In genomic region chr8:48792587-48793326, GRCm38 (mm10) we compare ENCODE assay signal across 21 mouse cellular contexts. TPM values are rescaled to one million over a fixed set of nuclear protein-coding genes. Genes with fewer than 3 reads are reported as not detected.
DNase-seq lines count a peak whose midpoint lies in the region; ATAC-seq and TF ChIP-seq lines count a peak whose summit lies in the region.
"Had no signal": no experiment of that assay in that cellular context is flagged by ENCODE, and none has a peak within 500 bp of the region (broad histone marks: within the 10 kb centered on the region; RNA-seq: fewer than 3 reads in every experiment).

No protein-coding gene starts in this region.

- H3K4me3 ChIP-seq in lung, embryonic 14.5 days (ENCODE audit: low read depth, low read length) = no peak overlapping the region
- no peak overlapping the region for H3K4me3 ChIP-seq in lung, postnatal 0 days (ENCODE audit: low read depth, low read length)
- no peak overlapping the region for H3K4me3 ChIP-seq in myocyte
- H3K4me3 ChIP-seq in kidney, embryonic 15.5 days (replicated peaks) = no peak overlapping the region
- H3K4me3 ChIP-seq: embryonic facial prominence, embryonic 15.5 days; gastrocnemius, adult 2 months; heart, embryonic 12.5 days; liver, embryonic 12.5 days; neural tube, embryonic 13.5 days had no signal

- peak; percentile 9 to 10 for DNase-seq in cerebellum, postnatal 10 days
- no peak for DNase-seq in cerebellum, postnatal 25 days
- peak; percentile 45 for DNase-seq in lung, embryonic 14.5 days
- no peak for DNase-seq in lung, postnatal 0 days (ENCODE audit: low spot score)
- peak; percentile 58 for DNase-seq in adrenal gland, postnatal 14 days
- no peak for DNase-seq in adipocyte (ENCODE audit: low spot score)
- DNase-seq: cerebellum, adult 2 months; gastrocnemius, adult 2 months; heart, postnatal 36 days; kidney, adult 18-20 months; kidney, postnatal 25 days had no signal

- no peak for ATAC-seq in lung, embryonic 14.5 days (ENCODE audit: insufficient read depth)
- ATAC-seq in lung, postnatal 0 days = no peak
- ATAC-seq in kidney, embryonic 15.5 days (replicated peaks; ENCODE audit: low FRiP score) = no peak
- ATAC-seq: hindbrain, embryonic 16.5 days; liver, embryonic 12.5 days had no signal

- 47% methylated on average over 10 of the region's 10 CpGs for WGBS in lung, embryonic 14.5 days
- WGBS in lung, postnatal 0 days = 63% methylated on average over 10 of the region's 10 CpGs
- WGBS in kidney, embryonic 15.5 days = 75% methylated on average over 10 of the region's 10 CpGs

- no peak for TF ChIP-seq POLR2A in myocyte (IDR thresholded peaks at IDR 0.05; ENCODE audit: insufficient read length, low read depth)

- H3K27me3 ChIP-seq in lung, embryonic 14.5 days (ENCODE audit: insufficient read depth, low read length) = peaks cover 7% of the 10 kb centered on the region; the same call in 1 of the 2 replicates
- H3K27me3 ChIP-seq in lung, postnatal 0 days (replicated peaks; ENCODE audit: insufficient read depth, low read length) = no peaks in the 10 kb centered on the region; the same call in 1 of the 2 replicates
- no peaks in the 10 kb centered on the region for H3K27me3 ChIP-seq in myocyte (ENCODE audit: control insufficient read depth, insufficient read depth, insufficient read length)
- H3K27me3 ChIP-seq in kidney, embryonic 15.5 days = no peaks in the 10 kb centered on the region
- H3K27me3 ChIP-seq: embryonic facial prominence, embryonic 15.5 days; liver, embryonic 12.5 days; neural tube, embryonic 13.5 days had no signal

- no peak for TF ChIP-seq CTCF in lung, embryonic 14.5 days (IDR thresholded peaks at IDR 0.05; ENCODE audit: low read depth)
- TF ChIP-seq CTCF in lung, postnatal 0 days (IDR thresholded peaks at IDR 0.05) = no peak

- H3K79me2 ChIP-seq in myocyte (ENCODE audit: control insufficient read depth, insufficient read depth) = peaks cover 26% of the 10 kb centered on the region

- no peak overlapping the region for H3K9ac ChIP-seq in lung, embryonic 14.5 days
- no peak overlapping the region for H3K9ac ChIP-seq in lung, postnatal 0 days (replicated peaks; ENCODE audit: low read depth)
- H3K9ac ChIP-seq in kidney, embryonic 15.5 days = no peak overlapping the region
- H3K9ac ChIP-seq: embryonic facial prominence, embryonic 15.5 days; heart, embryonic 12.5 days; liver, embryonic 12.5 days; neural tube, embryonic 13.5 days had no signal

- no peak for TF ChIP-seq EP300 in lung, postnatal 0 days (IDR thresholded peaks at IDR 0.05)

- H3K4me1 ChIP-seq in lung, embryonic 14.5 days (ENCODE audit: insufficient read depth) = no peaks in the 10 kb centered on the region
- H3K4me1 ChIP-seq in lung, postnatal 0 days (ENCODE audit: insufficient read depth, low read depth, low read length) = no peaks in the 10 kb centered on the region
- H3K4me1 ChIP-seq in kidney, embryonic 15.5 days = no peaks in the 10 kb centered on the region
- H3K4me1 ChIP-seq: liver, embryonic 12.5 days had no signal

- no peak overlapping the region for H3K27ac ChIP-seq in lung, embryonic 14.5 days (ENCODE audit: low read depth)
- H3K27ac ChIP-seq in lung, postnatal 0 days (ENCODE audit: low read length) = no peak overlapping the region
- H3K27ac ChIP-seq in kidney, embryonic 15.5 days = no peak overlapping the region
- H3K27ac ChIP-seq: embryonic facial prominence, embryonic 15.5 days; gastrocnemius, adult 2 months; liver, embryonic 12.5 days; neural tube, embryonic 13.5 days had no signal

- no peaks in the 10 kb centered on the region for H3K36me3 ChIP-seq in lung, embryonic 14.5 days (ENCODE audit: insufficient read depth)
- no peaks in the 10 kb centered on the region for H3K36me3 ChIP-seq in lung, postnatal 0 days (ENCODE audit: insufficient read depth, low read length)
- H3K36me3 ChIP-seq in myocyte (ENCODE audit: control insufficient read depth, insufficient read depth) = no peaks in the 10 kb centered on the region
- no peaks in the 10 kb centered on the region for H3K36me3 ChIP-seq in kidney, embryonic 15.5 days
- H3K36me3 ChIP-seq: embryonic facial prominence, embryonic 15.5 days; heart, embryonic 12.5 days; liver, embryonic 12.5 days; neural tube, embryonic 13.5 days had no signal

- H3ac ChIP-seq in myocyte (ENCODE audit: control insufficient read depth, insufficient read length) = no peak overlapping the region

- H3K9me3 ChIP-seq in lung, embryonic 14.5 days (ENCODE audit: low read depth, low read length) = no peaks in the 10 kb centered on the region
- no peaks in the 10 kb centered on the region for H3K9me3 ChIP-seq in lung, postnatal 0 days (ENCODE audit: low read length)
- no peaks in the 10 kb centered on the region for H3K9me3 ChIP-seq in kidney, embryonic 15.5 days (replicated peaks)
- H3K9me3 ChIP-seq: embryonic facial prominence, embryonic 15.5 days; heart, embryonic 12.5 days; liver, embryonic 12.5 days; neural tube, embryonic 13.5 days had no signal

- no peak overlapping the region for H3K4me2 ChIP-seq in lung, embryonic 14.5 days
- no peak overlapping the region for H3K4me2 ChIP-seq in lung, postnatal 0 days (replicated peaks; ENCODE audit: low read depth, low read length)
- H3K4me2 ChIP-seq in myocyte (ENCODE audit: low read depth) = peak overlapping the region; percentile 54
- H3K4me2 ChIP-seq in kidney, embryonic 15.5 days = no peak overlapping the region
- H3K4me2 ChIP-seq: embryonic facial prominence, embryonic 15.5 days; heart, embryonic 12.5 days; liver, embryonic 12.5 days; neural tube, embryonic 13.5 days had no signal

TF ChIP-seq in myocyte, 11 proteins besides CTCF, POLR2A, EP300 and RAD21:
- TF ChIP-seq CEBPB (IDR thresholded peaks at IDR 0.05; ENCODE audit: insufficient read depth, poor library complexity, severe bottlenecking) (no peak), E2F4 (IDR thresholded peaks at IDR 0.05; ENCODE audit: insufficient read depth) (no peak), SRF (IDR thresholded peaks at IDR 0.05; ENCODE audit: control insufficient read depth, insufficient read length, low read depth) (no peak), TCF3 (IDR thresholded peaks at IDR 0.05; ENCODE audit: insufficient read length, low read depth) (no peak), MYOD1 (IDR thresholded peaks at IDR 0.05; ENCODE audit: control insufficient read depth in 1 of 3, insufficient read length in 2 of 3, low read depth in 2 of 3) (no peak), POLR2AphosphoS2 (IDR thresholded peaks at IDR 0.05; ENCODE audit: insufficient read length, low read depth) (no peak), MAX (IDR thresholded peaks at IDR 0.05; ENCODE audit: low read depth) (no peak), MYOG (IDR thresholded peaks at IDR 0.05; ENCODE audit: control insufficient read depth in 1 of 3, insufficient read depth in 1 of 3, insufficient read length in 2 of 3, low read depth in 2 of 3) (no peak), TCF12 (IDR thresholded peaks at IDR 0.05; ENCODE audit: insufficient read depth, poor library complexity, severe bottlenecking) (no peak), USF1 (IDR thresholded peaks at IDR 0.05; ENCODE audit: low read depth) (no peak), REST (IDR thresholded peaks at IDR 0.05; ENCODE audit: insufficient read depth, insufficient read length) (no peak)

RNA-seq across cellular contexts. Expression of gene Tenm3, which starts 51.0 kb away (rescaled TPM):
- polyA plus RNA-seq in lung, embryonic 14.5 days (2014; fragmentation: Nextera tagmentation; extraction: Ambion mirVana) = 7.8 and 9.8 TPM in 2 replicates
- 0.78 and 1.0 TPM in 2 replicates for polyA plus RNA-seq in lung, postnatal 0 days (2015; fragmentation: Nextera tagmentation; extraction: Ambion mirVana)
- 19.7 and 20.2 TPM in 2 replicates for total RNA-seq in adrenal gland, postnatal 14 days (2021)
- 12.8 TPM for polyA plus RNA-seq in myocyte (2012; fragmentation: generic; extraction: Trizol)
- polyA plus RNA-seq in kidney, embryonic 15.5 days (2015; fragmentation: Nextera tagmentation; extraction: Ambion mirVana) = 22.3 and 26.2 TPM in 2 replicates
- total RNA-seq: granulocyte monocyte progenitor cell, adult 5-6 weeks; megakaryocyte progenitor cell, adult 5-6 weeks; monocyte, adult 5-6 weeks had no signal

Comparison
In these comparisons a context has a peak if more than half of its experiments do, and no peak if none do; other contexts are left out.
1. DNase-seq: peak in cerebellum, postnatal 10 days (2 of 2), lung, embryonic 14.5 days (single experiment) and adrenal gland, postnatal 14 days (single experiment); none in cerebellum, postnatal 25 days (0 of 2), lung, postnatal 0 days (single experiment) and adipocyte (single experiment).